Mouse (Mus musculus): Measurements from ENCODE around the gene Noto. TPM values are rescaled to one million over a fixed set of nuclear protein-coding genes. Genes with fewer than 3 reads are reported as not detected.

Noto gene
- polyA plus RNA-seq, 1 experiment from 2014 or later, result not detected

- WGBS, result 67% methylated on average over 8 of the region's 8 CpGs
- ATAC-seq (ENCODE audit: insufficient number of reproducible peaks, low FRiP score, low TSS enrichment, low read depth) (no peak), DNase-seq (ENCODE audit: low spot score) (no peak)
- H3K9me3 ChIP-seq (ENCODE audit: control insufficient read depth, low read length), result no peaks in the 10 kb centered on the region
- no peaks in the 10 kb centered on the region for H3K27me3 ChIP-seq (ENCODE audit: control insufficient read depth, insufficient read depth, low read length)
- peaks cover 15% of the 10 kb centered on the region for H3K36me3 ChIP-seq (ENCODE audit: control insufficient read depth, insufficient read depth, low read length)
- no peak overlapping the region for H3K4me2 ChIP-seq (ENCODE audit: low read depth, severe bottlenecking)
- H3K4me3 ChIP-seq (ENCODE audit: low read depth, low read length), result no peak overlapping the region
- H3K27ac ChIP-seq (replicated peaks; ENCODE audit: low read depth, low read length), result no peak overlapping the region
- no peak overlapping the region for H3K9ac ChIP-seq (ENCODE audit: low read length)
- no peaks in the 10 kb centered on the region for H3K4me1 ChIP-seq (ENCODE audit: control insufficient read depth, insufficient read depth, low read length)
Measured at GRCm38 (mm10) chr6:85471962-85472361, 48.3 kb downstream of the Noto start.

GRCm38 (mm10) chr6:85472542-85472941, 48.9 kb downstream of the Noto start:
- no peak overlapping the region for H3K27ac ChIP-seq (replicated peaks; ENCODE audit: low read depth, low read length)
- peaks cover 14% of the 10 kb centered on the region for H3K36me3 ChIP-seq (ENCODE audit: control insufficient read depth, insufficient read depth, low read length)
- no peak for ATAC-seq (ENCODE audit: insufficient number of reproducible peaks, low FRiP score, low TSS enrichment, low read depth)
- no peak overlapping the region for H3K4me2 ChIP-seq (ENCODE audit: low read depth, severe bottlenecking)
- no peak for DNase-seq (ENCODE audit: low spot score)
- H3K4me3 ChIP-seq (ENCODE audit: low read depth, low read length), result no peak overlapping the region
- no peak overlapping the region for H3K9ac ChIP-seq (ENCODE audit: low read length)
- WGBS, result 53% methylated on average over 5 of the region's 5 CpGs
- no peaks in the 10 kb centered on the region for H3K27me3 ChIP-seq (ENCODE audit: control insufficient read depth, insufficient read depth, low read length)
- H3K4me1 ChIP-seq (ENCODE audit: control insufficient read depth, insufficient read depth, low read length), result peaks cover 3% of the 10 kb centered on the region; the same call in 1 of the 2 replicates
- no peaks in the 10 kb centered on the region for H3K9me3 ChIP-seq (ENCODE audit: control insufficient read depth, low read length)

GRCm38 (mm10) chr6:85475581-85475980, 51.9 kb downstream of the Noto start:
- no peak overlapping the region for H3K27ac ChIP-seq (replicated peaks; ENCODE audit: low read depth, low read length)
- H3K36me3 ChIP-seq (ENCODE audit: control insufficient read depth, insufficient read depth, low read length), result no peaks in the 10 kb centered on the region
- ATAC-seq (ENCODE audit: insufficient number of reproducible peaks, low FRiP score, low TSS enrichment, low read depth), result no peak
- no peak overlapping the region for H3K4me3 ChIP-seq (ENCODE audit: low read depth, low read length)
- peaks cover 6% of the 10 kb centered on the region for H3K4me1 ChIP-seq (ENCODE audit: control insufficient read depth, insufficient read depth, low read length)
- no peak overlapping the region for H3K9ac ChIP-seq (ENCODE audit: low read length)
- H3K27me3 ChIP-seq (ENCODE audit: control insufficient read depth, insufficient read depth, low read length), result peaks cover 5% of the 10 kb centered on the region
- 89% methylated on average over 3 of the region's 3 CpGs for WGBS
- no peak for DNase-seq (ENCODE audit: low spot score)
- H3K4me2 ChIP-seq (ENCODE audit: low read depth, severe bottlenecking), result no peak overlapping the region
- no peaks in the 10 kb centered on the region for H3K9me3 ChIP-seq (ENCODE audit: control insufficient read depth, low read length)

- ATAC-seq (ENCODE audit: insufficient number of reproducible peaks, low FRiP score, low TSS enrichment, low read depth), result peak; percentile 48; the same call in 1 of the 2 replicates
- H3K4me2 ChIP-seq (ENCODE audit: low read depth, severe bottlenecking), result no peak overlapping the region
- no peaks in the 10 kb centered on the region for H3K9me3 ChIP-seq (ENCODE audit: control insufficient read depth, low read length)
- no peak overlapping the region for H3K9ac ChIP-seq (ENCODE audit: low read length)
- H3K4me3 ChIP-seq (ENCODE audit: low read depth, low read length), result no peak overlapping the region
- no peak overlapping the region for H3K27ac ChIP-seq (replicated peaks; ENCODE audit: low read depth, low read length)
- DNase-seq (ENCODE audit: low spot score), result peak; percentile 76
- H3K27me3 ChIP-seq (ENCODE audit: control insufficient read depth, insufficient read depth, low read length), result peaks cover 12% of the 10 kb centered on the region
- peaks cover 6% of the 10 kb centered on the region for H3K4me1 ChIP-seq (ENCODE audit: control insufficient read depth, insufficient read depth, low read length)
- WGBS, result 23% methylated on average over 10 of the region's 10 CpGs
- H3K36me3 ChIP-seq (ENCODE audit: control insufficient read depth, insufficient read depth, low read length), result no peaks in the 10 kb centered on the region
Measured at GRCm38 (mm10) chr6:85477366-85477917, 53.8 kb downstream of the Noto start.

- 36% methylated on average over 14 of the region's 14 CpGs for WGBS
- H3K36me3 ChIP-seq (ENCODE audit: control insufficient read depth, insufficient read depth, low read length), result no peaks in the 10 kb centered on the region
- ATAC-seq (ENCODE audit: insufficient number of reproducible peaks, low FRiP score, low TSS enrichment, low read depth), result no peak
- H3K4me3 ChIP-seq (ENCODE audit: low read depth, low read length), result no peak overlapping the region
- no peaks in the 10 kb centered on the region for H3K9me3 ChIP-seq (ENCODE audit: control insufficient read depth, low read length)
- H3K27me3 ChIP-seq (ENCODE audit: control insufficient read depth, insufficient read depth, low read length), result peaks cover 12% of the 10 kb centered on the region
- peaks cover 6% of the 10 kb centered on the region for H3K4me1 ChIP-seq (ENCODE audit: control insufficient read depth, insufficient read depth, low read length)
- no peak overlapping the region for H3K27ac ChIP-seq (replicated peaks; ENCODE audit: low read depth, low read length)
- H3K9ac ChIP-seq (ENCODE audit: low read length), result no peak overlapping the region
- no peak for DNase-seq (ENCODE audit: low spot score)
- no peak overlapping the region for H3K4me2 ChIP-seq (ENCODE audit: low read depth, severe bottlenecking)
Measured at GRCm38 (mm10) chr6:85478416-85478815, 54.7 kb downstream of the Noto start.

Other genes starting within 250 kb of the Noto start
- gene Emx1, start 236.4 kb upstream of the Noto start, polyA plus RNA-seq (2014; fragmentation: Nextera tagmentation; extraction: Ambion mirVana), result 0.34 and 1.4 TPM in 2 replicates
- gene Sfxn5, start 90.5 kb upstream of the Noto start, polyA plus RNA-seq (2014; fragmentation: Nextera tagmentation; extraction: Ambion mirVana), result 4.8 and 6.7 TPM in 2 replicates
- gene Rab11fip5, start 49.3 kb upstream of the Noto start, polyA plus RNA-seq (2014; fragmentation: Nextera tagmentation; extraction: Ambion mirVana), result 3.1 and 3.4 TPM in 2 replicates
- gene Smyd5, start 8.1 kb downstream of the Noto start, polyA plus RNA-seq (2014; fragmentation: Nextera tagmentation; extraction: Ambion mirVana), result 60.4 and 61.8 TPM in 2 replicates
- gene Cct7, start 27.6 kb downstream of the Noto start, polyA plus RNA-seq (2014; fragmentation: Nextera tagmentation; extraction: Ambion mirVana), result 706 and 718 TPM in 2 replicates
- 19.6 and 20.9 TPM in 2 replicates for gene Pradc1, start 28.1 kb downstream of the Noto start, polyA plus RNA-seq (2014; fragmentation: Nextera tagmentation; extraction: Ambion mirVana)
- 1.5 and 1.7 TPM in 2 replicates for gene Fbxo41, start 79.1 kb downstream of the Noto start, polyA plus RNA-seq (2014; fragmentation: Nextera tagmentation; extraction: Ambion mirVana)
- gene Egr4, start 89.7 kb downstream of the Noto start, polyA plus RNA-seq (2014; fragmentation: Nextera tagmentation; extraction: Ambion mirVana), result not detected in 2 replicates
- 9.2 and 11.3 TPM in 2 replicates for gene Alms1, start 163.6 kb downstream of the Noto start, polyA plus RNA-seq (2014; fragmentation: Nextera tagmentation; extraction: Ambion mirVana)

Data from limb, embryonic 11.5 days (tissue).